Mouse (Mus musculus) cerebellum, adult 18-20 months (tissue): ENCODE data around the gene Ecsit.

ENCODE experiments used
- DNase-seq, 2 experiments: peaks; one replicate each; pipeline ENCODE4 v3.0.0; 2021

The Ecsit gene

DNA sequence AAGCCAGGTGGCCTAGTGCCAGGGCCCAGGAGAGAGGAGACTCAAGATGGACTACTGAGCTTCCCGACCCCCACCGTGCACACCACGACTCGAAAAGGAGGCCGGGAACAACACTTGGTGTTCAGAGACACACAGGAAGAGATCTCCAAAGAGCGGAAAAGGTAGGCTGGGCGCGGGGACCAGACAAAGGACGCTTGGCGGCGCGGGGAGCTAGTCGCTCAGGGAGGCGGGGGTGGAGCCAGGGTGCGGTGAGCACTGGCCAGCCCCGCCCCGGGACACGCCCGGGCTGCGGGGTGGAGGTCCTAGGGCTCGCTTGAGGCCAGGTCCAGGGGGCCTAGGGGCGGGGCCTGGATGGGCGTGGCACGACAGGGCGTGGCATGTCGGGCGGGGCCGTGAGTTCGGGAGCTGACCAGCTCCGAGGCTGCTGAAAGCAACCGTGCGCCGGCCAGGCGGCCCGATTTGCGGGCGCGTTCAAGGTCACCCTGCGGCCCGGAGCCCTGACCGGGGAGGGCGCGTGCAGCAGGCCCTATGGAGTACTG lies 34.8 kb downstream of the Ecsit start:
- peak; percentile 88 to 90 for DNase-seq

DNA sequence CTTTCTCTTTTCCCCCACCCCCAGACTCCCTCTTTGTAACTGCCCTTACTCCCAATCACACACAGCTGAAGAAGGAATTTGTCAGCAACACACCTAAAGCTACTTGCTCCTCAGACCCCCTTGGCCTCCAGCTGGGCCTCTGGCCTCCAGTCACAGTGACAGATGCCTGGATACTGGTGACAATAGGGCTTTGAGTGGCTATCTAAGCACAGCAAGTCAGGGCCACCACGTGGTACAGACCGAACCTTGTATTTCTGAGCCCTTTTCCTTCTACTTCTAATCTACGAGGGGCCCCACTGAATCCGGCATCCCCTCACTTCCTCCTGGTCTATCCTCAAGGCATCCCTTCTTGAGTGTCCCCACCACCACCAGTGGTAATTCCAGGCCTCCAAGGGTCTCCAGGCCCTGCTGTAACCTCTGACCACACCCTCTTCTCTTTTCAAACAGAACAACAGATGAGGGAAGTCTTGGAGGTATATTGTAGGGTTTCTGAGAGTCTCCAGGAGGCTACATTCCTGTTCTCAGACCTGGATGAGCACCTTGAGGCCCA lies 35.4 kb downstream of the Ecsit start:
- DNase-seq: peak in 1 of 2 experiments; percentile 58

DNA sequence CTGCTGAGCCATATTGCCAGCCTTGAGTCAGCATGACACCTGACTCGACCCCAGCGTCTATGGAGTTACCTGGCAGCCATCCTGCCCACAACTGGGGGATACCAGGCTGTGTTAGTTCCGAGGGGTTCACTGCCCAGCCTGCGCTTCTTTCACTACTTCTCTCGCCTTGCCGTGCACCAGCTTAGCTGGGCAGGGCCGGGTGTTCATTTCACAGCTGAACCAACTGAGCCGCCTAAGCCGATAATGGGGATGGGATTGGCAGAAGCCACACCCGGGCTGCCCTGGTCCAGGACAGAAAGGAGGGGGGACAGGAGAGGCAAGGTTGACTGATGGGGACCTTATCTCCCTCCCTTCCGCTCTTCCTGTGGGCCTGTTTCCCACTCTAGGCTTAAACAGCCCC lies 35.9 kb downstream of the Ecsit start:
- DNase-seq: peak; percentile 34 to 52

DNA sequence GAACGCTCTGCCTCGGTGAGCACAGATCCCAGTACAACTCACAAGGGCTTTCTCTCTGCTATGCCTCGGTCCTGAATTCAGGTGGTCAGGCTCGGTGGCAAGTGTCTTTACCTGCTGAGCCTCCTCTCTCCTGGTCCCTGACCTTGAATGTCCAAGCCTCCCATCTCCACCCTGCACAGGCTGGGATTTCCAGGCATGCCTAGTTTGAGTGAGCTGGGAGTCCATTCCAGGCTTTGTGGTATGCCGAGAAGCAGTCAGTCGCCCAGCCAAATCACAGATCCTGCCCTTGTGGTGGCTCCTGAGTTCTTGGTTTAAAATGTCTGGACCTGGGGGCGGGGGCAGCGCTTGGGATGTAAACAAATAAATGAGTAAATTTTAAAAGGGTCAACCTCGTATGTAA lies 37.9 kb downstream of the Ecsit start:
- peak; percentile 52 to 58 for DNase-seq

DNA sequence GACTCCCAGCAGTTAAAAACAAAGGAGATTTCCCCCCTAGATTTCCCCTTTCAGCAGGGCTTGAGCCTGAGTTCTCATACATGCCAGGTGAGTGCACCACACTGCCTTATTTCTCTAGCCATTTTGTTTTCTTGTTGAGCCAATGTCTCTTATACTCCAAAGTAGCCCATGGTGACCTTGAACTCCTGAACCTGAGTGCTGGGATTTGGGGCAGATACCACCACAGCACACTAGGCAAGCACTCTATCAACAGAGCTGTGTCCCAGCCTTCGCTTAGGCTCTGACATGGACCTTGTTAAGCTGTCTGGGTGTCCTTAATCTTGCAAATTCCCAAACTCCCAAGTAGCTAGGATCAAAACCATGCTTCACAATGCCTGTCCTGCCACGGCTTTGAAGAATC lies 43.4 kb downstream of the Ecsit start:
- no peak for DNase-seq

DNA sequence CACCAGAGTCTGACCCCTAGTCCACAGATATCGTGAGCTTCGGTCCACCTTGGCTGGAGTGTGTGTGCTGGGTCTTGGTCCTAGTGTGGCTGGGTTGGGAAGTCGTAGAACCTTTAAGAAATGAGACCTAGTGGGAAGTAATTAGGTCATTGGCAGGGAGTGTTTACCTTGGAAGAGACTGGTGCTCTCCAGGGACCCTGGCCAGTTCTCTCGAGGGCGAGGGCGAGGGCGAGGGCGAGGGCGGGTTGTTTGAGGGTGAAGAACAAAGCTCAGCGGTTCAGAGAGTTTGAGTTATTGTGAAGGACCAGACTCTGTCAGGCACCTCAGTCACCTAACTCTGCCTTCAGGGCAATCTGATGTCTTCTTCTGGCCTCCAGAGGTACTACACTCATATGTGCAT lies 47.4 kb downstream of the Ecsit start:
- no peak for DNase-seq

DNA sequence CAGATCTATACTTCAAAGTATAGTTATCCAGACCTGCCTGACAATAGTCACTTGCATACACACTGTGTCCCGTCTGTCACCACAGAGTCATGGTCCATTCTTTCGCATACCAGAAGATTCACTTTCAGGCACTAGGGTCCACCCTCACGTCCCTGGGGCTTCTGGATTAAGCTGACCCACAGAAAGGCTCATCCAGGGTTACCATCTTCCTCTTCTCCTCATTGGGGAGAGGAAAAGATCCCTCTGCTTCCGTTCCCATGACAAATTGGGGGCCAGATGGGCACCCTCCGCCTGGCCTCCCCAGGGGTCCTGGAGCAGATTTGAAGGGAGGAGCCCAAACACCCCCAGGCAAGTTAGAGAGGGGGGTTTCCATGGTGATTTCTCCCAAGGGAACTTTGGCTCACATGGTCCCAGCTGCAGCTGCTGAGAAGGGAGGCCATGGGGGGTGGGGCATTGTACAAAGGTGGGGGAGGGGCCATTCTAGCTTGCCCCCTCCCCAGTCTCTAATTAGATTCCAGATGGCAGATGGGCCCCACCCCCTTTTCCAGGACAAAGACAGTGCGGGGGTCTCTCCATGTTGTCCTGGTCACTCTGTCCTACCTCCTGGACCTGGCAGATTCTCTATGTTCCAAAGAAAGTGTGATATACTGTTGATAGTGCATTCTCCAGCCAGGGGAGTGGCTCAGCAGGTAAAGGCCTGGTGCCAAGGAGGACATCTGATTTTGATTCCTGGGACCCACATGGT lies 49.8 kb downstream of the Ecsit start:
- no peak for DNase-seq

DNA sequence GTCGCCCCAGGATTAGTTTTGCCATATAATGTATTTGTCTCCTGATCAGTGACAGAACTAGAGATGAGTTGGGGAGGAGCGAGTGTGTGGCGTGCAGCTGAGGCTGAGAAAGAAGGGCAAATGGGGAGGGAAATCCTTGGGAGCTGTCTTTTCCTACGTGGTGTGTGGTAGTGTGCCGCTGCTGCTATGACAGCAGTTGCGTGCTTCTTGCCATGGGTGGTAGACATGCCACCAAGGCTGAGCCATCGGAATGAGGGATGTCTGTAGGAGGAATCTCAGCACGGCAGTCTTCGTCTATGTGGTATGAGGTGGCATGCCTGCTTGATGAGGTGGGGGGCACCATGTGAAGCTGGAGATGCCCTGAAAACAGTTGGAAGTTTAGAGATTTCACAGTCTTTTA lies 54.9 kb downstream of the Ecsit start:
- DNase-seq: no peak

DNA sequence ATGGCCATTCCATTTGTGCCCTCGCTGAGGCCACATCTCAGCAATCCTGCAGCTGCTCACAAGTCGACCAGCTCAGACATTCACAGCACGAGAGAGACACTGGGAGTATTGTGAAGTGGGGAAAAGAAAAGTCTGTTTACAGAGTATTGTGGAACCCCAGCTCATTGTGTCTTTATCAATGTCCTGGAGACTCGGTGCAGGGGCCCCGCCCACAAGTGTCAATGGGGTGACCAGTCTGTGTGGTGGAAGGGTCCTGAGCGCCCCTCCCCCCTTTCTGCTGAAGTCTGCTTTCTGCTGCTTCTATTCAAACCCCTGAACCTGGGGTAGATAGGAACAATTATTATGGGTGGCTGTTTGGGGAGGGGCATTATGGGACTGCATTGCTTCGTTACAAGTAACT lies 56.8 kb downstream of the Ecsit start:
- no peak for DNase-seq

DNA sequence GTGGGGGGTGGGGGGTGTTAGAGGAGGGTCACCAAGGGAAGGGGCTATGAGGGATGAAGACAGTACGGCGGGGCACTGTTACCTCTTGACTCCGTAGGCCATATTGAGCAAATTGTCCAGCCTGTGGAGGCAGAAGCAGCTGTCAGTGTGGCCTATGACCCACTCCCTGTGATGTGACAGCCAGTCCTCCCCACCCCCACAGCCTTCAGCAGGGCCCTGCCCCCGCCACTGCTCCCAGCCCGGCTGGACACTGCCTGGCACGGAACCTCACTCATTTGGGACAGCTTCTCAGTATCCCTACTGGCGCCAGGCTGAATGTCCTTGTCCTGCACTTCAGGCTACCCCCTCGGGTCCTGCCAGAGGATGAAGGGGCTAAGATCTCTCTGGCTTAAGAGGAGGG lies 60.6 kb downstream of the Ecsit start:
- peak in 1 of 2 experiments; percentile 45 for DNase-seq
